Mouse (Mus musculus) lung, embryonic 16.5 days (tissue): Measurements from ENCODE around the gene Nup54. TPM values are rescaled to one million over a fixed set of nuclear protein-coding genes. Genes with fewer than 3 reads are reported as not detected.

ENCODE experiments used
- ATAC-seq: fragments of 200-750 bp; cut with Nextera tagmentation; 2 replicates; pipeline ENCODE4 v1.8.0; 2017; ENCODE audit warnings: low read depth, mild to moderate bottlenecking, moderate library complexity
- H3K27ac ChIP-seq: fragments of 300-500 bp; sonication (generic); 2 replicates; pipeline ENCODE4 v1.5.1; 2014; ENCODE audit warnings: mild to moderate bottlenecking, control low read depth, low read length
- H3K27me3 ChIP-seq: fragments of 300-500 bp; sonication (generic); 2 replicates; pipeline ENCODE4 v1.6.1; 2014; ENCODE audit warnings: low read depth, low read length, mixed read lengths; ENCODE audit not compliant: control insufficient read depth, insufficient read depth
- H3K36me3 ChIP-seq: fragments of 300-500 bp; sonication (generic); 2 replicates; pipeline ENCODE4 v1.6.1; 2014; ENCODE audit warnings: low read length; ENCODE audit not compliant: control insufficient read depth, insufficient read depth
- H3K4me1 ChIP-seq: fragments of 300-500 bp; sonication (generic); replicated peaks from 2 replicates; pipeline ENCODE4 v1.6.1; 2014; ENCODE audit warnings: low read length, mixed read lengths; ENCODE audit not compliant: control insufficient read depth, insufficient read depth
- H3K4me2 ChIP-seq: fragments of 300-500 bp; sonication (generic); 2 replicates; pipeline ENCODE4 v1.6.1; 2014; ENCODE audit warnings: low read depth, low read length, control low read depth
- H3K4me3 ChIP-seq: fragments of 300-500 bp; sonication (generic); 2 replicates; pipeline ENCODE4 v1.5.1; 2014; ENCODE audit warnings: mild to moderate bottlenecking, low read length, control low read depth
- H3K9ac ChIP-seq: fragments of 300-500 bp; sonication (generic); 2 replicates; pipeline ENCODE4 v1.6.1; 2014; ENCODE audit warnings: low read length, control low read depth
- H3K9me3 ChIP-seq: fragments of 300-500 bp; sonication (generic); 2 replicates; pipeline ENCODE4 v1.6.1; 2016; ENCODE audit warnings: low read length; ENCODE audit not compliant: control insufficient read depth
- WGBS: fragments of 180-500 bp; shearing (Covaris S2); extraction: QIAGEN DNeasy Blood & Tissue Kit; methylation state at CpG from one replicate; pipeline ENCODE4 v1.1.7; 2014; 5-methylcytosine and 5-hydroxymethylcytosine counted together
- polyA plus RNA-seq: library from polyadenylated mRNA; unstranded; fragments of >200 nt; fragmentation: Nextera tagmentation; extraction: Ambion mirVana; gene quantifications from 2 replicates; pipeline ENCODE4 v1.2.1, GENCODE M21; 2015

Gene Nup54
- polyA plus RNA-seq, 1 experiment from 2014 or later = 57.3 TPM

DNA sequence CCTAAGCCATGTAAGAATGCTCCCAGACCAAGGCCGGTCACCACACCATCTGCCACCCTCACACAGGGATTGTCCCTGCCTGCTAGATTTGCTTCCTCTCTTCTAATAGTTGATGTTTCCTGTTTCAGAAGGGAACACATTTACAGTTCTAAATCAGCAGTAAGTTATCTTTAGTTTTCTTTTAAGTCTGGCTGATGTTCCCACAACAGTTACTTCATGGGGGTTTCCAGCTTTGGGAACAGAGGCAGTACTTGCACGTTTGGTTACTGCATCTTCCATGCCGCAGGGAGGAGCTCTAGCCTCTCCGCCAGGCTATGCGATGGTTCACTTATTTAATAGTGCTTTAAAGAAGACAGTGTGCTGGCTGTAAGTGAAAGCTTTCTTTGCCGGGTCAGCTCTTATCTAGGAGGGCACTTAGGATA lies 60.3 kb downstream of the Nup54 start:
- peak; percentile 47; the same call in 1 of the 2 replicates for ATAC-seq
- H3K27me3 ChIP-seq = no peaks in the 10 kb centered on the region
- H3K4me1 ChIP-seq = no peaks in the 10 kb centered on the region
- WGBS = 27% methylated on average over 6 of the region's 6 CpGs
- H3K27ac ChIP-seq = peak overlapping the region; percentile 33; the same call in 1 of the 2 replicates
- H3K9me3 ChIP-seq = no peaks in the 10 kb centered on the region
- H3K4me3 ChIP-seq = no peak overlapping the region
- no peaks in the 10 kb centered on the region for H3K36me3 ChIP-seq
- H3K9ac ChIP-seq = no peak overlapping the region
- no peak overlapping the region for H3K4me2 ChIP-seq

DNA sequence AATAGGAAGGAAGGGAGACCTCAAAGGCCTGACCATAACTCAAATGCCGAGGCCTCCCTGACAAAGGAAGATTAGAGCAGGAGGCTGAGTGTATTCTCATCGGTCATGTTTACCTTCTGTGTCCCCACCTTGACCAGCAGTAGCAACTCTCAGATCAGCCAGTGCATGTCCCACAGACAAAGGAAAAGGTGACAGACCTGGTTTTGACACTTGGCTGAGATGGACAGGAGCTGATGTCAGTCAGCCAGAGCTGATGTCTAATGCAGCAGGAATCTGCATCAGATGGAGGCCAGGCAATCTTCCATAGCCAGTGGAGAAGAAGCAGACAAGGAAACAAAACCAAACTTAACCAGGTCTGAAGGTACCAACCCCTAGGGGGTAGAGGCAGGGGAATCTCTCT lies 62.4 kb downstream of the Nup54 start:
- ATAC-seq = no peak
- H3K4me2 ChIP-seq = no peak overlapping the region
- no peaks in the 10 kb centered on the region for H3K36me3 ChIP-seq
- no peak overlapping the region for H3K27ac ChIP-seq
- no peaks in the 10 kb centered on the region for H3K4me1 ChIP-seq
- 20% methylated on average over 2 of the region's 2 CpGs for WGBS
- no peaks in the 10 kb centered on the region for H3K9me3 ChIP-seq
- H3K9ac ChIP-seq = no peak overlapping the region
- H3K27me3 ChIP-seq = no peaks in the 10 kb centered on the region
- H3K4me3 ChIP-seq = no peak overlapping the region

DNA sequence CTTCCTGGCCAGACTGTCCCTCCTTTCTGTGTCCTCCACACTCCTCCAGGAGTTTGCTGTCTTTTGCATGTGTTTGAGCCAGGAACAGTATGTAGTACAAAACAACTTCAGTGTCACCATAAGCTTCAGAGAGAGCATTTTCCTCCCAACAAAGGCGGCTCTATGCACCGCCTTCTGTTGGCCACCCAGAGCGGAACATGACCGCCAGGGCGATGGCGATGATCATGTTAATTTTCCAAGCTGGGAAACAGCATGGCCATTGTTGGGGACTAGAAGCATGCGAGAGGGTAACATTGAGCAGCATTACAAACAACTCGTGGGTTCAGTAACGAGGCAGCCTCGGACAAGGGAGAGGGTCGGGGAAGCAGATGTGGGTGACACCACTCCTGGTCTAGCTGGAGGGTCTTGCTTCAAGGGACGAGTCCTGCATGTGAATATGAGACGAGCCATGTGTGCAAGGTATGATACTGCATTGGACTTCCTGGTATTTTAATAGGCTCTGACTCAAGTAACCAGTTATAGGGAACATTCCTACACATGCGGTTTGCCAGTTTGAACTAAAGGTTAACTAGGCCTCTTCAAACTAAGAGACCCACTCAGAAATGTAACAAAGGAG lies 63.5 kb downstream of the Nup54 start:
- Histone ChIP-seq H3K4me1 (no peaks in the 10 kb centered on the region), H3K36me3 (no peaks in the 10 kb centered on the region), H3K9ac (no peak overlapping the region), H3K27me3 (no peaks in the 10 kb centered on the region), H3K9me3 (no peaks in the 10 kb centered on the region), H3K4me3 (no peak overlapping the region), H3K27ac (no peak overlapping the region), H3K4me2 (no peak overlapping the region)
- WGBS = 83% methylated on average over 14 of the region's 14 CpGs
- no peak for ATAC-seq

DNA sequence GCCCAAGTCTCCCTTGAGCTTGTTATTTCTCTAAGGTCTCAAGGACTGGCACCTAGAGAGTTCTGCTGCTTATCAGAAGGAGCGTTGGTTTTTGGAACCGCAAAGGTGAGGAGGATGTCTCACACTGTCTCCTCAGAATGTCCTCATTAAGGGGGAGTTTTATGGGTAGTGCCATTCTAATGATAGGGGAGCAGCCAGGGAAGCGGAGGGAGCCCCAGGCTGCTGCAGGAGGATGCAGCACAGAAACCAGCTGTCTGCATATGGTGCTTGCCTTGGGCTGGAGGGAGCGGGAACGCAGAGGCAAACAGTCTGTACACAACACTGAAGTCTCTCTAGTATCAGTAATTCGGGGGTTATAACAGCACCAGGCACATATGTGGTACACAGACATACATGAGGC lies 64.1 kb downstream of the Nup54 start:
- ATAC-seq = no peak
- H3K4me1 ChIP-seq = no peaks in the 10 kb centered on the region
- no peaks in the 10 kb centered on the region for H3K9me3 ChIP-seq
- H3K4me3 ChIP-seq = no peak overlapping the region
- no peak overlapping the region for H3K9ac ChIP-seq
- 82% methylated on average over 6 of the region's 6 CpGs for WGBS
- H3K27me3 ChIP-seq = no peaks in the 10 kb centered on the region
- no peaks in the 10 kb centered on the region for H3K36me3 ChIP-seq
- no peak overlapping the region for H3K4me2 ChIP-seq
- no peak overlapping the region for H3K27ac ChIP-seq

DNA sequence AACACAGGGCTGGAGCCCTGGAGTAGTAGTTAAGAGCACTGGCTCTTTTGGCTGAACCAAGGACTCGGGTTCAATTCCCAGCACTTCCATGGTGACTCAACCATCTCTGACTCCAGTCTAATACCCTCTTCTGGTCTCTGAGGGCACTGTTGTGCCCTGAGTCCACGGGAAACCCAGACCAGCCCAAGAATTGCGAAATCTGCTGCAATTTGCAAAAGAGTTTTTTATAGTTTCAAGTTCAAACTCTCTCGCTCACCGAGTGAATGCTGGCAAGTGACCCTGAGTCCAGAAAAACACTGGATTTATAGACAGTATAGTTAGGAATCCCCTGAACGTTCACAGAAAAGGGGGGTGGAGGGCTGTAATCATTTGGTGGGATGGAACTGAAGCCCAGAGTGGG lies 64.6 kb downstream of the Nup54 start:
- Histone ChIP-seq H3K4me1 (no peaks in the 10 kb centered on the region), H3K4me2 (no peak overlapping the region), H3K27me3 (no peaks in the 10 kb centered on the region), H3K9ac (no peak overlapping the region), H3K27ac (no peak overlapping the region), H3K9me3 (no peaks in the 10 kb centered on the region), H3K4me3 (no peak overlapping the region), H3K36me3 (no peaks in the 10 kb centered on the region)
- no peak for ATAC-seq
- 64% methylated on average over 6 of the region's 6 CpGs for WGBS

DNA sequence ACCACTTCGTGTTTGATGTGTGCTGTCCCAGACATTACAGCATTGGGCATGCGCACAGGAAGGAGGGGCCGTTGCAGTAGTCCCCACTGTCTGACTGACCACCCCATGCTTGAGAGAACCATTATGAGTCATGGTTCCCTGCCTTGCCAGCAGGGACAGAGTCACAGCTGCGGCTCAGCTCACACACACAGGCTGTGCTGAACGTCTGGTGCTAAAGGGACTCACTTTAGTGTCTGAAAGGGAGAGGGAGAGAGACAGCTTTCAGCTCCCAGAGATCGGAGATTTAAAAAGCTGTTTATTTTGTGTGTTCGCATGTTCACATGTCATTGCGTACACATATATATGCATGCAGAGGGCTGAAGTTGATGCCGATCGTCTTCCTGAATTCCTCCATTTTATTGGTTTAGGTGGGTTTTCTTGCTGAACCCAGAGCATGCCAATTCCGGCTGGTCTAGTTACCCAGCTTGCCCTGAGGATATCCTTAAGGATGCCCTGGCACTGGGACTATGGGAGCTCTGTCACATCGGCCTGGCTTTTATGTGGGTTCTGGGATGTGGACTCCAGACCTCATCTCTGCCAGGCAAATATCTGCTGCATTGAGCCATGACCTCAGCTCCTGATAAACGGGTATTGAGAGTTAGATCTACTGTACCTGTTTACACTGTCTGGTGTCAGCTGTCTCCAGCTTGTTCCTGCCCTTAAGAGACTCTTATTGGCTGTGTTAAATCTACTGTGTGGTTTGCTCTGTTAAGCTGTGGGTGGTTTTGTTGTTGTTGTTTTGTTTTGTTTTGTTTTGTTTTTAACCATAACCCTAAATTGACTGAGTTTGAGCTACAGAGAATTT lies 65.6 kb downstream of the Nup54 start:
- whole genome bisulfite sequencing = 60% methylated on average over 13 of the region's 13 CpGs
- H3K9me3 ChIP-seq = no peaks in the 10 kb centered on the region
- peak; percentile 79; the same call in 1 of the 2 replicates for ATAC-seq
- no peak overlapping the region for H3K27ac ChIP-seq
- no peaks in the 10 kb centered on the region for H3K36me3 ChIP-seq
- H3K4me1 ChIP-seq = no peaks in the 10 kb centered on the region
- no peak overlapping the region for H3K4me2 ChIP-seq
- no peaks in the 10 kb centered on the region for H3K27me3 ChIP-seq
- no peak overlapping the region for H3K4me3 ChIP-seq
- H3K9ac ChIP-seq = no peak overlapping the region

DNA sequence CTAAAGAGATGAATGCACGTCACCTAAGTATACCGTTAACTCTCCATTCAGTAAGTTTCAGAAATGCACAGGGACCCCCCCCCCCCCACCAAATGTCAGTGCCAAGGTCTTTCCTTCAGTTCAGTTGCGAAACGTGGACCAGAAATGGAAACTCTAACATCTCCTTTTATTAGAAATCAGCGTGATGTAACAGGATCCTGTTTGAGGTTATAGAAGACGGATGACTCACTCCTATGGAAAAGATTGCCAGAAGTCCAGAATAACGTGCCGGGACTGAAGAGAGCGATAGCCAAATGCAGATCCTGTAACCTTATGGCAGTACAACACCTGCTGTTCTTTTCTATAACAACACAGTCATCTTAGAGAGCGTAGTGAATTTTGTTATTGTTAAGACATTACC lies 66.6 kb downstream of the Nup54 start:
- Histone ChIP-seq H3K4me1 (no peaks in the 10 kb centered on the region), H3K9me3 (no peaks in the 10 kb centered on the region), H3K9ac (no peak overlapping the region), H3K4me3 (no peak overlapping the region), H3K27ac (no peak overlapping the region), H3K36me3 (no peaks in the 10 kb centered on the region), H3K27me3 (no peaks in the 10 kb centered on the region), H3K4me2 (no peak overlapping the region)
- WGBS = 56% methylated on average over 10 of the region's 10 CpGs
- no peak for ATAC-seq

DNA sequence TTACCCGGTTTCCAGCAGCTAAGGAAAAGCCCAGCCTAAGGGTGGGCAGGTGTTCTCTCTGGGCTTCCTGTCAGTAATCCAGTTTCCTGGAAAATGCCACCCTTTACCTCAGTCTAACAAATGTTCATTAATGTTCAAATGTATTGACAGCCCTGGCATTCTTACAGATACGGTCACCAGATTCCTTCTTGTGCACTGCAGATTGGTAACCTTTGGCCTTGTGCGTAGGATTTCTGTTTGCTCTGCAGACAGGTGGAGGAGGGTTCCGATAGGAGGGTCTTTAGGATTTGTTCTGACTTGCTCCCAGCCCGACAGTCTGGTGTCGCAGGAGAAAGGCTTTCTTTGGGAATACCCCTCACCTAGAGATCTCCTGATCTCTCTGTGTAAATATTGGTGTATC lies 68.5 kb downstream of the Nup54 start:
- Histone ChIP-seq H3K4me3 (no peak overlapping the region), H3K9ac (no peak overlapping the region), H3K4me2 (no peak overlapping the region), H3K36me3 (no peaks in the 10 kb centered on the region), H3K27me3 (no peaks in the 10 kb centered on the region), H3K9me3 (no peaks in the 10 kb centered on the region), H3K4me1 (no peaks in the 10 kb centered on the region), H3K27ac (no peak overlapping the region)
- WGBS = 41% methylated on average over 6 of the region's 6 CpGs
- ATAC-seq = no peak
